Mouse (Mus musculus) layer of hippocampus, adult 9-10 months (tissue): ENCODE measurements around the gene Anxa1.

ENCODE experiments used
- DNase-seq: peaks from one replicate; pipeline ENCODE4 v3.0.0; 2022; ENCODE audit warnings: low spot score

Anxa1 gene

GRCm38 (mm10) chr19:20390455-20390994, at the start of gene Anxa1:
Gene Anxa1, minus strand, starts transcription at chr19:20390944.
- no peak for DNase-seq

- no peak for DNase-seq
These were observed 46.3 kb upstream of the Anxa1 start for GRCm38 (mm10) chr19:20437043-20437442.

DNA sequence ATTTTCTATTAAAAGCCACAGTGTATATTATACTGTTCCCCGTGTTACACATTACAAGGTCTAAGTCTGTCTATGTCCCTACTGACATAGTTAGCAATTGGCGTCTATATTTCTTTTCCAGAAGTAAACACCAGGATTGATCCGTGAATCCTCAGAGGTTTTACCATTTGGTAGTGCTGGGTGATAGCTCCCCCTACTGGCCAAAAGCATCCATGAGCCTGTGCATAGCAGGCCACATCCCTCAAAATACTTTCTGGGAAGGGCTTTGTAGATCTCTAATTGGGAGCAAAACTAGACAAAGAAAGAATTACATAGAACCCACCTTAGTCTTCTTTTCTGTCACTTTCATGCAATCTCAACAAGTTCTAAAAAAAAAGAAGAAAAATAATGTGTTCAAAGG, 43.8 kb upstream of the Anxa1 start:
- DNase-seq: peak; percentile 55

DNA sequence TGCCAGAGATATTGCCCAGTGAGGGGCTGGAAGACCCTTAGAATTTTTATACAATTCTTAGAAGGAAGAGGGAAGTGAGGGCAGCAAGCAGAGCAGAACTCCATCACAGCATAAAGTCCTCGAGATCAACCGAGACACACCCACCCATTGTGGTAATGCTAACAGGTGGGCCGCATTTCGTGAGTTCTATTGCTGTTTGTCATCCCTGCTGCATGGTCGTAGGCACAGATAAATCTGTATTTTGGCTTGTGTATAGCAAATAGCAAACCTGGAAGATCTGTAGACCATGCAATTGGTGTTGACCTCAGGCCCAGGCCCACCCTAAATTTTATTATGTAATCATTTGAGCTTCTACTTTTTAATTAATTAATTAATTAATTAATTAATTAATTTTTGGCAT, 43.2 kb upstream of the Anxa1 start:
- no peak for DNase-seq

DNA sequence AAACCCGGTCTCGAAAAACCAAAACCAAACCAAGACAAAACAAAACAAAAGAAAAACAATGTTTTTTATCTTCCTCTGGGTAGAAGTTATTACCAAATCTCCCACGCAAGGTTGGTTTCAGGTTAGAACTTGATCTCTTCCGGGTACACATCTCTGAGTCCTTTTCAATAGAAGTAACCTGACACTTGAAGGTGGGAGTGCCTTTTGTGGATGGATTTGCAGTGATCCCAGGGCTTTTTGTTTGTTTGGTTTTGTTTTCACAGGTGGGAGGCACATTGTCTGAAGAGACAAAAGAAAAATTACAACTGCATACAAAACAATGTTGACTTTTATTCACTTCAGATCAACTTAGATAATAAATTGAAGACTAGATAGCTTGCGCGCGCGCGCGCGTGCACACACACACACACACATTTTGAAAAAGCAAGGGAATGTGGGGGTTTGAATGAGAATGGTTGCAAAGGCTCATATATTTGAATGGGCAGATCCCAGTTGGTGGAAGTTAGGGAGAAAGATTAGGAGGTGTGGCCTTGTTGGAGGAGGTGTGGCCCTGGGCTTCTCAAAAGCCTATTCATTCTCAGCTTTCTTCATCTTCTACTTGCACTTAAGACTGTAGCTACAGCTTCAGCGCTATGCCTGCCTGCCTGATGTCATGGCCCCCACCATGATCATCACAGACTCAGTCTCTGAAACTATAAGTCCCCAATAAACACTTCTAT, 35.9 kb upstream of the Anxa1 start:
- no peak for DNase-seq

GRCm38 (mm10) chr19:20411276-20411675, 20.5 kb upstream of the Anxa1 start:
- no peak for DNase-seq

DNA sequence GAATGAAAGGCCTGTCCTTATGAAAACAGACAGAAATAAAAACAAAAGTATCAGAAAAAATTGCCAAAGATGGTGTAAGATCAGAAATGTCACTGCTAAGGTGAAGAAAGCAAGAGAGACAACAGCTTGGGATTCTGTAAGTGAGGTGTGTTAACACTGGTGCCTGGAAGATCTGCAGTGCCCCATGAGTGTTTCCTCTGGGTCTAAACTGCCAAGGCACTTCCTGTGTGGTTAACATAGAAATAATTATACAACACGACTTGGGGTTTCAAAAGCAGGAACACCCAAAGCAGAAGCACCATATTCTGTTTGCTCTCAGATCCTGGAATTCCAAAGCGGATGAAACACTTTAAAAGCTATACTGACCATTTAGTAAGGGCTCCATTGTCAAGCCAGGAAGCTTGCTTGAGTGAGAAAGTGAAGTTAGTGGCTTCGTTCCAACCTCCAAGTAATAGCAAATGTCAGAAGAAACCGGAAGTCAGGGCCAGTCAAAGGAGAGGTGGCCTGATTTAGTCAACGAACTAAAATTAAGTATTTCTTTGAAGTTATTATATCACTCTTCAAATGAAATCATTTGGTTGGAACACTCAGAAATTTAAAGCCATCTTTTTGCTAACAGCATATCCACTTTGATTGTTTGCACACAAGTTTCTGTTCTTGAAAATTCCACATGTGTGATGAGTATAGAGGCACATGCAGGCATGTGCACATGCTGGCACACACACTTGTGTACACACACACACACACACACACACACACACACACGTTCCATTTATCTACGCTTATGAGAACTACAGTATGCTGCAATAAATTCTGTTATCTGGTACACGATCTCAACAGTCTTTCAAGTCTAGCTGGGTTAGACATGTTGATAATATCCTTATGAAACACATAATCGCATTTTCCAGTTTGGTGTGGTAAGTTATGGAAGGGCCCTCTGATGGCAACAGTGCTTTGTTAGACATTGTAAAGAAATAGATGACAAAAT, 19.1 kb upstream of the Anxa1 start:
- DNase-seq: no peak

DNA sequence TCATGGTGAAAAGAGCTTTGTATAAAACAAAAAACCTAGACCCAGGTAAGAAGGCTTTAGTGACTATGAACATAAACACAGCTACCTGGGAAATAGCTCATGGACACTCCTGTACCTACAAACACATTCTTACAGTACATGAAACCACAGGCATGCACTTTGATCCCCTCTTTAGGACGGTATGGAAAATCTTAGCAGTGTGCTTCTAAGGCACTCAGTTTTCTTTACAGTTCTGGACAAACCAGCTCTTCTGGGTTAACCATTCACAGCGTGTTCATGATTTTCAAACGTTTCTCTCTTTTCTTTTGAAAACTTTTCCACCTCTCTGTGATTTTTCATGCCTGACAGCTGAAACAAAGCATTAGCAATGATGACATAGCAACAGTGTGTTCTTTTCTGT, 15.7 kb upstream of the Anxa1 start:
- no peak for DNase-seq

DNA sequence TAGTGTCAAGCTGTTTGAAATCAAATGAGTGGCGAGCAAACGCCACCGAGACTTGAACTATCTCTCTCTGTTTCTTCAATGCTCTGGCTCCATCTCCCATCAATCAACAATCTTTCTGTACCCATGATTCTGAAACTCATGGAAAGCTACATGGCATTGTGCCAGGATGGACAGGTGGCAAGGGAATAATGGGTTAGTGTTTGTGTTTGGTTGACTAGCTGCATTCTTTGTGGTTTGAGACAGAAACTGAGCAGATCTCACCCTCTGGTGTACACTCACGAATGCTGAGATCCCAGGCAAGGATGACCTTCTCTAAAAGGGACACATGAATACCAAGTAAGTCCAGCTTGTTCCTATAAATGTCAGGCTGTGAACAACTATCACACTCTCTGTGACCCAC, 14.3 kb upstream of the Anxa1 start:
- peak; percentile 17 for DNase-seq

DNA sequence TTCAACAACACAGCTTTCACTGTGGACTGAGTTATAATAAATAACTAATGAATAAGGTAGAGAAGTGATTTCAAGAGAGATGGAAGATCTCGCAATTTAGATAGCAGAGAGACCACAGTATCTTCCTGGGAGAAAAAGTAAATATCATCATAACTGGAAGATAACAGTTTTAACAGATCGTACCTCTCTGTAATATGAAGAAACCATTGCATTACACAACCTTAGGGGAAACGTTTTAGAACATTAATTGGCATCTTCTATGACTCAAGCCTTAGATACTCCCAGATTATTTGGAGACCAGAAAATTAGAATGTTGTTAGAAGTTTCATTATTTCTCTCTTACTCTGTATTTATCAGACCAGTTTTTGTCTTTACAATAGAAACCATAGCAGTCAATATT, 13.0 kb upstream of the Anxa1 start:
- no peak for DNase-seq

DNA sequence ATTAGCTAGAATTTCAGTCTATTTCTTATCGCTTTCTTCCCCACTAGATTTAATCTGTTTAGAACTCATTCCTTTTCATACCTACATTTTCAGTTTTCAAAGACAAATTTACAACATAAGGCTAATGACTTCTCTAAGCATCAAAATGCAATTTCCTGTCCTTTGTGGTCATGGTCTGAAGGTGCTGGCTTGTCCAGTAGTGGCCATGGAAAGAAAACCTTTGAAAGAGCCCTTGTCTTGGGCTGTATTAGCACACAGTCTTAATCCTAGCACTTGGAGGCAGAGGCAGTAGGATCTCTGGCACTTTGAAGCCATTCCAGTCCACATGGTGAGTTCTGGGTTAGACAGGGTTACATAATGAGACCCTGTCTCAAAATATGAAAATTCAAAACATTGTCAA, 12.5 kb upstream of the Anxa1 start:
- DNase-seq: no peak

GRCm38 (mm10) chr19:20402516-20403200, 11.9 kb upstream of the Anxa1 start:
- DNase-seq: no peak

DNA sequence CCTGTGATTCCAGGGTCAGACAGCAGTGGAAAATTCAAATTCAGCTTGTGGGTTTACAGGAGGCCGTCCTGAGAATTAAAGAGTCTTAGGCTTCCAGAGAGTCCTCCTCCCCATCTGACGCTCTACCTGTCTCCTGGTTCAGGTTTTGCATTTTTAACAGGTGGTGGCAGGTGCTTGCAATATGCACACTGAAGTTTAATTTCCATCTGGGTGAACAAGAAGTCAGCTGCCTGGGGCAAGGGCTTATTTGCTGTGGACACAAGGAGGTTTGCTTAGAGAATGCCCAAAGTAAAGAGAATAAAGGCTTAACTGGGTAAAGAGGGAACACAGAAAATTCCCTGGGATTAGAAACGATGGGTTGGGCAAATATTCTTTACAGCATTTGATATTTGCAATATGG, 11.2 kb upstream of the Anxa1 start:
- no peak for DNase-seq

GRCm38 (mm10) chr19:20399187-20399586, 8.4 kb upstream of the Anxa1 start:
- no peak for DNase-seq

DNA sequence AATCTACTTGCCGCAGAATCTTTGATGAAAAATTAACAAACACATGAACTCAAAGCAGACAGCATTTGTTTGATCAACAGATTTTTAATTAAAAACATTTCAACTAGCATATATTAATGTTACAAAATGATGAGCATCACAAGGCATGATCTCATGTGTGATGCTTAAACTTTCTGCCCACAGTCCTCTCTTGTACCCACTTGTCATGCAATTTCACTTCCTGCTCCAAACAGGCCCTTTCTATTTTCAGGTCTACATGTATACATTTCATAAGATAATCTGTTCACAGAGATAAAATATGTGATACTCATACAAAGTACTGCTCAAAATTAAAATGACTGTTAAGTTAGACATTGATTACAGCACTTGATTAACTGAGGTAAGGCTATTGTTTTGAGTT, 6.3 kb upstream of the Anxa1 start:
- no peak for DNase-seq

DNA sequence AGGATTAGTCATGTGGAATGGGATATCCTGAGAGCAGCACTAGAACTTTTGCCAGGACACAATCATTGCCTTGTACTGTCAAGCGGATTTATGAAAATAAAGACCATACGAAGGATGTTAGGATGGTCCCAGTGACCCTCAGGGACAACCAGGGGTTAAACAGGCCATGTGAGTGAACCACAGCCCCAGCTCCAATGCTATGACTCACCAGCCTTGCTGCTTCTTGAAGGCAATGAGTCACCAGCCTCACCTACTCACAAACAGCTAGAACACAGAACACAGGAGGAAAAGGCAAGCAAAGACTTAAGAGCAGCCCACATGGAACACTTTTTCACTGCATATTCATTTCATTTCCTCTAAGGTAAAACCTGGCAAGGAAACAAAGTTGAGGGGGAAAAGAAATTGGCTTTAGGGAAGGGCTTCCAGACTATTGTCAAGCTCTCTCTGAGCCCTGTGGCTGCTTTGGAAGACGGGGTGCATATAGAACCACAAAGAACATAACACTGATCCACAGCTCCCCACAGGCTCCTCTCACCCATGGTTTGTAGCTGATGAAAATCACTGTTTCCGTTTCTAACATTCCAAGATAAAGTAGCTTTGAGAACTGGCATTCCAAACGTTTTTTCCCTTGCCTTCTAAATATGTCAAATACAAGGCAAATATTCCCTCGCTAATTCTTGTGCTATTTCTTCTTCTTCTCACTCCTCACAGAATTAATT, 3.0 kb upstream of the Anxa1 start:
- no peak for DNase-seq

DNA sequence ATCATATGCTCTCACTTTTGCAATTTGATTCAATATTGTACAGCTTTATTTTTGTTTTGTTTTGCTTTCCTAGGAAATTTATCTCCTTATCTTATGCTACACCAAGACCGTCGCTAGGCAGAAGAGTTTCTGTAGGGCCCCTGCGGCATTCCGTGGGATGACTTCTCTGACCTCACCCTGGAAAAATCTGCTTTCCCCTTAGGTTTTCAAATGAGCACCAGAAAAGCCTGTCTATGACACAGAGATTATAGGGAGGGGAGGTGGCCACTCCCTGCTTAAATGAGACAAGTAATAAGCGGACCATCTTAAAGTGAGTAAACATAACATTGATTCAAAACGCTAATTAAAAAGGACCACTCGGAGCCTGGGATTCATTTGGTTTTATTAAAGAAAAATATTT, 1.0 kb downstream of the Anxa1 start:
- DNase-seq: no peak

- DNase-seq: no peak
These were observed 1.5 kb downstream of the Anxa1 start for GRCm38 (mm10) chr19:20389245-20389644.

GRCm38 (mm10) chr19:20388276-20388675, 2.5 kb downstream of the Anxa1 start:
- no peak for DNase-seq

DNA sequence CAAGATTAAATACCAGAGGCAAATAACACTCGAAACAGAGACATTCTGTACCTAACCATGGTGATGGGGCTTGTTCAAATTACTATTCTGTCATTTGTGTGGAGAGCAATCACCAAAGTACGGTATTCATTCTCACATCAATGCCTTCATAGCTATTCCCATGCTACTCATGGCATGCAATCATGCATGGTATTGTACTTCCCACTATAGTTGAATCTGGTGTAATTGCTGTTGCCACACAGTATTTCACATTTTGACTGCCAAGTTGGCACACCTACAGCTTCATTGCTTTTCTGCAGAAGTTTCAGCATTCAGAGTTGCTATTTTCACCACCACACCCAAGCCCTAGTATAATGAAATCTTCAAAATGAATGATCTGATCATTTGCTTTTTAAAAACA, 4.4 kb downstream of the Anxa1 start:
- no peak for DNase-seq

GRCm38 (mm10) chr19:20385645-20386044, 5.1 kb downstream of the Anxa1 start:
- DNase-seq: no peak
